Mouse (Mus musculus): ENCODE results near the gene Olfr90.

The Olfr90 gene

GRCm38 (mm10) chr17:37062101-37062641 lies 26.1 kb downstream of the Olfr90 start:
- WGBS, result 33% methylated on average over 10 of the region's 10 CpGs

- WGBS, result 24% methylated on average over 3 of the region's 3 CpGs
These were observed 26.9 kb downstream of the Olfr90 start for GRCm38 (mm10) chr17:37061435-37061834.

- WGBS, result 35% methylated on average over 6 of the region's 6 CpGs
These were observed 31.3 kb downstream of the Olfr90 start for GRCm38 (mm10) chr17:37056957-37057356.

DNA sequence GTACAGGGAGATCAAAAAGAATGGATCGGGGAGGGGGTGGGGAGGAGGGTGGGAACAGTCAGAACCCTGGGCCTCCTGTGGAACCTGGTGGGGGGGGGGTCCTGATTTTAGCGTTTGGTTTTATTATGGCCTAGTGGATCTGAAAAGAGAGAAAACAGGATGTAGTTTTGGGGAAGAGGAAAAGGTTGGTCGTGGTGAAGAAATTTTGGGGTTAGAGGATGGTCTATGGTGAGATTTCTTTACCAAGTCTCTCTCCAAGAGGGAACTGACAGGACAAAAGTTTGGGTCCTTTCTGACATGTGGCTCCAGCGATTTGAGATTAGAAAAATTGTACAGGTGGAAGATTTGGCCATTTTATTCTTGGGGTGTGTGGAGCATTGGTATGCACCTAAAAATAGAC lies 36.6 kb downstream of the Olfr90 start:
- WGBS, result 28% methylated on average over 4 of the region's 4 CpGs

- WGBS, result 7% methylated on average over 27 of the region's 27 CpGs
These were observed 37.4 kb downstream of the Olfr90 start for GRCm38 (mm10) chr17:37050876-37051275.

GRCm38 (mm10) chr17:37050399-37050798 lies 37.9 kb downstream of the Olfr90 start:
- 1% methylated on average over 22 of the region's 22 CpGs for WGBS

DNA sequence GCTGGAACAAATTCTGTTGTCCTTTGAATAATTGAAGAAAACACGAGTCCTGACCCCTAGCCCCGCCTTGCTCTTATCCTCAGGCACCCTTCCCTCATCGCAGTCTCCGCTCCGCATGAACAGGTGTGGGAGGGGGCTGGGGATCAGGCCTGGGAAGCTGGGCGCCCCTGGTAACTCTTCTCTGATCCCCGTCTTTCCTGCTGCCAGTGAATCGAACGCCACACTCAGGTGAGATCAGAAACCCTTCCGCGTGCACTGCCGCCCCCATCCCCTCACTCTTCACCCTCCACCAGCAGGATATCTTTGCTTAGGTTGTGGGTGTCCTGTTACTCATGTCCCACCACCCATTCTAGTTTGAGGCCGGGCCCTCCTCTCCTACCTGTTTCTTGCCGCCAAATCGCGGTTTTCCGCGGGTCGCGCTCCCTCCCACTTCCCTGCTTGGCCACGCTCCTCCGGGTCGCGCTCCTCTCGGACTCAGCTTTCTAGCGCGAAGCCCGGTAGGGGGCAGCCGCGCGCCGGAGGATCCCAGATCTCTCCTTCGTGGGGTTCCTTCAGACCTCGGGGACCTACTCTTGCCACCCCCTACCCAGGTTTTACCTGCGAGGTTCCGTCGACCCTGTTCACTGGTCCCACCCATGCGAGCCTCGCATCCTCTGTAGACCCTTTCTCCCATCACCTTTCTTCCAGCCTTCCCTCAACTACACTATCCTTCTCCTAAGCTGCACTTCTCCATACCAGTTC lies 38.6 kb downstream of the Olfr90 start:
- 9% methylated on average over 39 of the region's 39 CpGs for WGBS

DNA sequence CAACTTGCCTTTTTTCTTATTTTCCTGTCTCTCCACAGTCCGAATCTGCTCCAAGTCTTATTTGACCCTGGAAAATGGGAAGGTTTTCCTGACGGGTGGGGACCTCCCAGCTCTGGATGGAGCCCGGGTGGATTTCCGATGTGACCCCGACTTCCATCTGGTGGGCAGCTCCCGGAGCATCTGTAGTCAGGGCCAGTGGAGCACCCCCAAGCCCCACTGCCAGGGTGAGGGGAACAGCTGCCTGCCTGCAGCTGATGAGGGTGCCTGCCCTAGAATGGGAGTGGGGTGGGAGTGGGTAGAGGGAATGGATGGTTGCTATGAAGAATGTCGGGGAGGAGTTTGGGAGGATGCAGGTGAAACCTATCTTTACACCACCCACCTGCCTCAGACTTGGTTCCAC lies 39.9 kb downstream of the Olfr90 start:
- 49% methylated on average over 7 of the region's 7 CpGs for WGBS

DNA sequence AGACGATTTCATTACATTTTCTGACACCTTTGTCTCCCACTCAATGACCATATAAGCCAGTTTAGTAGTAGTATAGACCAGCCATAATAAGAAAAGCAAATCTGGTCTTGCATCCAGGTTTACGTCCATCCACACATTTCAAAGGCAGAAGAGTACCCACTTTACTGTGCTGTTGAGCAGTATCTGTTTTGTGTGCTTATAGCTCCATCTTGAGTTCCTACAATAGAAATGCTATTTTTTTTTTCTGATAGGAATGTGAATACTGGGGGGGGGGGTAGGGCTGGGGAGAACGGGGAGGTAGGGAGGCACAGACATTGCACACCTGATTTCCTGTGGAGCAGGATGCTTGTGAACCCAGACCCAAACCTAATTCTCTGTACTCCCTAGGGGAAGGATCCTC lies 40.3 kb downstream of the Olfr90 start:
- 18% methylated on average over 3 of the region's 3 CpGs for WGBS

DNA sequence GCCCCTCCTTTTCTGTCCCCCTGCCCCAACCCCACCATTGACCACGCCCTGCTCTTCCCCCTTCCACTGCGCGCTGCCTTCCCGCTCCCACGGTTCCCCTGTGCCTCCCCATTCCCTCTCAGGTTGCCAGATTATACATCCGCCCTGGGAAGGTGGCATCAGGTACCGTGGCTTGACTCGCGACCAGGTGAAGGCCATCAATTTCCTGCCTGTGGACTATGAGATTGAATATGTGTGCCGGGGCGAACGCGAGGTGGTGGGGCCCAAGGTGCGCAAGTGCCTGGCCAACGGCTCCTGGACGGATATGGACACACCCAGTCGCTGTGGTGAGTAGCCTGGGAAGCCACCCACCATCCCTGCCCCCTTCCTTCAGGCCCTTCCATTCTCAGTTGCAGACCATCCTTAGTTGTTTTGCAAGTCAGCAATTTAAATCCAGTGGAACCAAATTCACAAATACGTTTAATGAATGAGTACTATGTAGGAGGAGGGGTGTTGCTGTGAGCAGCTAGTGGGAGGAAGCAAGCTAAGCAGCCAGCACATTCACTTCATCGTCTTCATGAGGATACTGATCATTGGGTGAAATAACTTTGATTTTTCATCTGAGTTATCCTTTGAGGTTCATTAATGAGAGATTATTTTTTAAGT lies 40.8 kb downstream of the Olfr90 start:
- WGBS, result 23% methylated on average over 19 of the region's 19 CpGs

- WGBS, result under 1% methylated on average over 52 of the region's 58 CpGs
These were observed 41.8 kb downstream of the Olfr90 start for GRCm38 (mm10) chr17:37046312-37047112.

DNA sequence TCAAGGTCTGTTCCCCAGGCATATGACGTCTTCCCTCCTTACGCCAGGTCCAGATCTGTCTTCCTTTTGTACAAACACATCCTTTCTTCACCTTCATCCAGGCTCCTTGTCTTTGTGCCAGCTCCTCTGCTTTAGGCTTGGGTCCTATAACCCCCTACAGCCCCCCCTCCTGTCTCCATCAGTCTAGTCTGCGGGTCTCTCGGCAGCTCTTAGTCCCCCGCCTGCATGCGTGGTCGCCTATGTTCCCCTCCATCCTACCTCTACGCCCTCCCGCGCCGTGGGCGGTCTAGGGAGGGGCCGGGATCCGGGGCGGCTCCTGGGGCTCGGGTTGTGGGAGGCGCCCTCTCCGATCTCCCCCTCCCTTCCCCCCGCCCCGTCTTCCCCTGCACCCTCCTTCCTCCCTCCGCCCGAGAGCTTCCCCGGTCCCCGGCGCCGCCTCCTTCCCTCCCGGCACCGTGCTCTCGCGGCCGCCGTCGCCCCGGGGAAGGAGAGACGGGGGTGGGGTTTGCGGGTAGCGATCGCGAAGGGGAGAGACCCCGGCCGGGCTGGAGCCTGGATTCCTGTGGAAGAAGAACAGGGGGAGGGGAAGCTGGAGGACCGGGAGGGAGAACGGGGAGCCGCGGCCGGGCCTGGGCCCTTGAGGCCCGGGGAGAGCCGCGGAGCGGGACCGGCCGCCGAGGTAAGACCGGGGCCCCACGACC lies 42.5 kb downstream of the Olfr90 start, which contains the start of gene Gabbr1:
Gabbr1 (plus strand) TSS at position 356 of the 701 bp plus-strand sequence.
- under 1% methylated on average over 47 of the region's 55 CpGs for WGBS

GRCm38 (mm10) chr17:37044651-37045244 lies 43.6 kb downstream of the Olfr90 start:
- WGBS, result 42% methylated on average over 7 of the region's 7 CpGs

DNA sequence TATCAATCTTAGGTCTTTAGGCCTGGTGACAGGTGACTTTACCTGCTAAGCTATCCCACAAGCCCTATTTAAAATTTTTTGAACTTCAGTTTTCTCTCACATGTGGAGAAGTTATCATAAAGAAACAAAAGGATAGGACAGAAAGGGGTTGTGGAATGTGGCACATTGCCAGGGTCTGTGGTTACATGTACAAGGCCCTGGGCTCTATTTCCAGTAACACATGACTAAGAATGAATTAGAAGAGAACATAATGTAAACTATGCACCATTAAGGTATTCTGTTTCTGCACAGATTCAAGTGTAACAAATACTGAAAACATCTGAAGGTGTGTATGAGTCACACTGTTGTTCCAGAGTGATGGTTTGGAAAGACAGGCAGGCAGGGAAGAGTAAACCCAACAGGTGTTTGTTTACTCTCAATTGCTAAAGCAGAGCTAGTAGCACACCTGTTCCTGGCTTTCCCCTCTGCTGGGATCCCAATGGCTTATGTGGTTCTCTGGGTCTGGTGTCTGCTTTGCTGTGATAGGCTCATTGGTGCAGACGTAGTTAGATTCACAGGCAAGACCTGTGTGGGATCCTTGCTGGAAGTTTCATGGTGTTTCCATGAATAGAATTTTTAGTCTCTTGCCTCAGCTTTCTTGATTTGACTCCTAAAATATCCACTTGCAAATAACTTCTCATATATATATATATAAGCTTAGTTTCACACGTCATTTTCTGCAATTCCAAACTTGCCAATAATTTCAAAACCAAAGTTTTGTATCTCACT lies 49.0 kb downstream of the Olfr90 start:
- 52% methylated on average over 2 of the region's 2 CpGs for WGBS
